Mouse (Mus musculus): Measurements from ENCODE around the gene Igfbp2. TPM values are rescaled to one million over a fixed set of nuclear protein-coding genes. Genes with fewer than 3 reads are reported as not detected.
A peak's percentile ranks its signal among the peaks of the same experiment; 100 is the strongest.

Gene Igfbp2
- 200 and 310 TPM in 2 replicates for polyA plus RNA-seq (2014; fragmentation: Nextera tagmentation; extraction: Ambion mirVana)

DNA sequence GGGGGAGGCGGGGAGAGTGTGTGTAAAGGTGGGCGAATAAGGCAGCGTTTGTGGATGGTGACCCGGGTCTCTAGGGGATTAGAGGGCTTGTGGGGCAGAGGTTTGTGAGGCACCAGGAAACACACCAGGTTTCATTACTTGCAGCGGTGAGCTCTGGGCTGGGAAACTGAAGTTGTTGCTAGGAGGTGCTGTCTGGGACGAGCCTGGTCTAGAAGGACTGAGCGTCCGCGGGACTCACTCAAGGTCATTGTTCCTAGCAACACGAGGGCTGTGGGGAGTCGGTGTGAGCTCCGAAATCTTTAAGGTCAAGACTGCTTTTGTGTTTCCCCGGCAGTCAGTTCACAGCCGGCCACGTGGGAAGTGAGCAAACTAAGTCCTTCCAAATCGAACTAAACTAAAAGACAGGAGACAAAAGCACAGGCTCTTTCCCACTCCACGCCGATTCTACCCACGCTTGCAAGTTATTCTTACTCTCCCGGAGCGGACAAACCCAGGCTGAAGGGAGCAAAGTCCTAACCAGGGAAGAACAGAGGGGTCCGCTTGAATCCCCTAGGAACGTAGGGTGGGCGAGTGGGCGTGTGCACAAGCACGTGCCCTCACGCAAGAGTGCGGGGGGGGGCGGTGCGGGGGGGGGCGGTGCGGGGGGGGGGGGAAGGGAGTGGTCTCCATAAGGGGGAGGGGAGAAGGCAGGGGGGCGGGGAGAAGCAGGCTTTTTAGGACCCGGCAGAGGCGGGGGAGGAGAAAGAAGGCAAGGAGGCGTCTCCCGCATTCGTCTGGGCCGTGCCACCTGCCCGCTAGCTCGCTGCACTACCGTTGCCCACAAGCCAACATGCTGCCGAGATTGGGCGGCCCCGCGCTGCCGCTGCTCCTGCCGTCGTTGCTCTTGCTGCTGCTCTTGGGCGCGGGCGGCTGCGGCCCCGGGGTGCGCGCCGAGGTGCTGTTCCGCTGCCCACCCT, at the start of gene Igfbp2:
Gene Igfbp2, plus strand, starts transcription at position 753 of the 956 bp plus-strand sequence.
- H3K36me3 ChIP-seq (ENCODE audit: control insufficient read depth, insufficient read depth, low read length) = no peaks in the 10 kb centered on the region
- no peaks in the 10 kb centered on the region for H3K9me3 ChIP-seq (ENCODE audit: control insufficient read depth, low read length)
- WGBS = under 1% methylated on average over 47 of the region's 58 CpGs

GRCm38 (mm10) chr1:72778789-72779188, 45.5 kb upstream of the Igfbp2 start:
- Histone ChIP-seq H3K27ac (replicated peaks; ENCODE audit: low read depth, low read length) (no peak overlapping the region), H3K27me3 (ENCODE audit: control insufficient read depth, insufficient read depth, low read length) (no peaks in the 10 kb centered on the region), H3K4me1 (ENCODE audit: control insufficient read depth, insufficient read depth, low read length) (peaks cover 12% of the 10 kb centered on the region; the same call in 1 of the 2 replicates), H3K9me3 (ENCODE audit: control insufficient read depth, low read length) (no peaks in the 10 kb centered on the region), H3K4me2 (ENCODE audit: low read length) (no peak overlapping the region), H3K9ac (replicated peaks; ENCODE audit: low read length) (no peak overlapping the region), H3K4me3 (replicated peaks; ENCODE audit: low read depth, low read length) (no peak overlapping the region), H3K36me3 (ENCODE audit: control insufficient read depth, insufficient read depth, low read length) (no peaks in the 10 kb centered on the region)
- no peak for DNase-seq
- 29% methylated on average over 6 of the region's 6 CpGs for WGBS
- ATAC-seq (ENCODE audit: low FRiP score, low TSS enrichment) = no peak

More for the DNA sequence above, at the start of gene Igfbp2:
- peak within 1 kb of the TSS; percentile 96 for H3K4me2 ChIP-seq (ENCODE audit: low read length)
- peak within 1 kb of the TSS; percentile 78 for H3K4me3 ChIP-seq (replicated peaks; ENCODE audit: low read depth, low read length)
- DNase-seq (peak; percentile 85), ATAC-seq (ENCODE audit: low FRiP score, low TSS enrichment) (peak; percentile 75)
- H3K9ac ChIP-seq (replicated peaks; ENCODE audit: low read length) = peak within 1 kb of the TSS; percentile 85
- H3K27ac ChIP-seq (replicated peaks; ENCODE audit: low read depth, low read length) = peak within 1 kb of the TSS; percentile 88
- 0 out of 2 replicates have a peak, but pooled peaks cover 2% of the 10 kb centered on the region for H3K27me3 ChIP-seq (ENCODE audit: control insufficient read depth, insufficient read depth, low read length)
- H3K4me1 ChIP-seq (ENCODE audit: control insufficient read depth, insufficient read depth, low read length) = peaks cover 23% of the 10 kb centered on the region

DNA sequence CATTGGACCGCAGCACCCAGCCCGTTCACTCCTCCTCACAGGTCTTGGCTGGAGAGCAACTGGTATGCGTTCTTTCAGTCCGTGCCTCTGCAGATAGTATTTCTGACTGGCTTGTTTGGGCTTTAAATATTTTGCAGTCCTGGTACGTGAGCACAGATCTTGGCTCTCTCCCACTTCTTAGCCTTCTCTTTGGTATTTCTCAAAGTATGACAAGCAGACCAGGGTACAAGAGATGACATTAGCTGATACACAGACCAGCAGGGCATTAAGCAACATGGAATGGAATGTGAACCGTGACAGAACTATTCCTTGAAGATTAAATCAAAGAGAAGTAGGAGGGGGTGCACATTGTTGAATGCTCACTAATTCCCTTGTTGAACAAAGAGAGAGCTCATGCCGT, 43.6 kb upstream of the Igfbp2 start:
- Histone ChIP-seq H3K36me3 (ENCODE audit: control insufficient read depth, insufficient read depth, low read length) (no peaks in the 10 kb centered on the region), H3K9ac (replicated peaks; ENCODE audit: low read length) (no peak overlapping the region), H3K9me3 (ENCODE audit: control insufficient read depth, low read length) (no peaks in the 10 kb centered on the region), H3K27me3 (ENCODE audit: control insufficient read depth, insufficient read depth, low read length) (no peaks in the 10 kb centered on the region), H3K4me3 (replicated peaks; ENCODE audit: low read depth, low read length) (no peak overlapping the region), H3K4me2 (ENCODE audit: low read length) (no peak overlapping the region), H3K27ac (replicated peaks; ENCODE audit: low read depth, low read length) (no peak overlapping the region), H3K4me1 (ENCODE audit: control insufficient read depth, insufficient read depth, low read length) (peaks cover 12% of the 10 kb centered on the region; the same call in 1 of the 2 replicates)
- 14% methylated on average over 7 of the region's 7 CpGs for WGBS
- DNase-seq = peak; percentile 41
- no peak for ATAC-seq (ENCODE audit: low FRiP score, low TSS enrichment)

- DNase-seq = no peak
- Histone ChIP-seq H3K27me3 (ENCODE audit: control insufficient read depth, insufficient read depth, low read length) (no peaks in the 10 kb centered on the region), H3K27ac (replicated peaks; ENCODE audit: low read depth, low read length) (no peak overlapping the region), H3K9me3 (ENCODE audit: control insufficient read depth, low read length) (no peaks in the 10 kb centered on the region), H3K4me3 (replicated peaks; ENCODE audit: low read depth, low read length) (no peak overlapping the region), H3K4me2 (ENCODE audit: low read length) (no peak overlapping the region), H3K36me3 (ENCODE audit: control insufficient read depth, insufficient read depth, low read length) (no peaks in the 10 kb centered on the region), H3K9ac (replicated peaks; ENCODE audit: low read length) (no peak overlapping the region), H3K4me1 (ENCODE audit: control insufficient read depth, insufficient read depth, low read length) (peaks cover 12% of the 10 kb centered on the region; the same call in 1 of the 2 replicates)
- WGBS = 80% methylated on average over 2 of the region's 2 CpGs
- ATAC-seq (ENCODE audit: low FRiP score, low TSS enrichment) = no peak
Observed at GRCm38 (mm10) chr1:72783341-72783740, 41.0 kb upstream of the Igfbp2 start.

GRCm38 (mm10) chr1:72784018-72784417, 40.3 kb upstream of the Igfbp2 start:
- Histone ChIP-seq H3K9ac (replicated peaks; ENCODE audit: low read length) (no peak overlapping the region), H3K36me3 (ENCODE audit: control insufficient read depth, insufficient read depth, low read length) (no peaks in the 10 kb centered on the region), H3K27ac (replicated peaks; ENCODE audit: low read depth, low read length) (no peak overlapping the region), H3K9me3 (ENCODE audit: control insufficient read depth, low read length) (no peaks in the 10 kb centered on the region), H3K4me1 (ENCODE audit: control insufficient read depth, insufficient read depth, low read length) (peaks cover 12% of the 10 kb centered on the region; the same call in 1 of the 2 replicates), H3K27me3 (ENCODE audit: control insufficient read depth, insufficient read depth, low read length) (no peaks in the 10 kb centered on the region), H3K4me2 (ENCODE audit: low read length) (no peak overlapping the region), H3K4me3 (replicated peaks; ENCODE audit: low read depth, low read length) (no peak overlapping the region)
- DNase-seq = no peak
- 16% methylated on average over 7 of the region's 7 CpGs for WGBS
- ATAC-seq (ENCODE audit: low FRiP score, low TSS enrichment) = no peak

DNA sequence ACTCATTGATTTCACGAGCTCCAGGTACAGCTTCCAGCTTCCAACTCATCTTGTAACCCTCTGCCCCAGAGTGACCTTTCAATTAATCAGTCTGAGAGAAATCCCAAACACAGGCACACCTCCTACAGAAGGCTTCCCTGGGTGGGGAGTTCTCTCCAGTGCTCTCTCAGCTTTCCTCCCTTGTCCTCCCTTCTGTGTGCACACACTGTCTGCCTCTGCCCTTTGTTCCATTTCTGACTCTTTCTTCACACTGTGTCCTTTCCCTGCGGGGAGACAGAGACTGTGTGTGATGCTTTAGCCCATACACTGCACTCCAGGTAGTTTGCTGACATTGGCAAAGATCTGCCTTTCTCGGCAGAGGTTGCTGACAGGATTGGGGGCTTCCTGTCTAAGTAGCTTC, 33.6 kb upstream of the Igfbp2 start:
- H3K27ac ChIP-seq (replicated peaks; ENCODE audit: low read depth, low read length) = no peak overlapping the region
- DNase-seq (no peak), ATAC-seq (ENCODE audit: low FRiP score, low TSS enrichment) (no peak)
- no peak overlapping the region for H3K9ac ChIP-seq (replicated peaks; ENCODE audit: low read length)
- H3K4me2 ChIP-seq (ENCODE audit: low read length) = no peak overlapping the region
- H3K4me1 ChIP-seq (ENCODE audit: control insufficient read depth, insufficient read depth, low read length) = no peaks in the 10 kb centered on the region
- no peaks in the 10 kb centered on the region for H3K36me3 ChIP-seq (ENCODE audit: control insufficient read depth, insufficient read depth, low read length)
- H3K4me3 ChIP-seq (replicated peaks; ENCODE audit: low read depth, low read length) = no peak overlapping the region
- no peaks in the 10 kb centered on the region for H3K9me3 ChIP-seq (ENCODE audit: control insufficient read depth, low read length)
- WGBS = 43% methylated on average over 3 of the region's 3 CpGs
- no peaks in the 10 kb centered on the region for H3K27me3 ChIP-seq (ENCODE audit: control insufficient read depth, insufficient read depth, low read length)

DNA sequence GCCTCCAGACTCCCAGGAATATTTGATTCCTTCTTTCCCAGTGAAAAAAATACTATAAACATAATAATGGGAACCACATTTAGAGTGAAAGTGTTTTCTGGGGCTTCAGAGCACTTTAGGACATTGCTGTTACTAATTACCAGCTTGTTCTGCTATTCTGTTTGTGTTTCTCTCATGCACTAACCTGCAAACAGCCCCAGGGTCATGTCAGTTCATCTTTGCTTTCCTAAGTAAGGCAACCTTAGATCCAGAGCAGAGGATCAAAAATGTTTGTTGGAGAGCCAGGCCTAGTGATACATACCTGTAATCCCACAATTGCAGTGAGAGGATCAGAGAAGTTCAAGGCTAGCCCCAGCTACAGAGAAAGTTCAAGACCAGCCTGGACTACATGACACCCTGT, 32.6 kb upstream of the Igfbp2 start:
- Histone ChIP-seq H3K9me3 (ENCODE audit: control insufficient read depth, low read length) (no peaks in the 10 kb centered on the region), H3K36me3 (ENCODE audit: control insufficient read depth, insufficient read depth, low read length) (no peaks in the 10 kb centered on the region), H3K4me1 (ENCODE audit: control insufficient read depth, insufficient read depth, low read length) (no peaks in the 10 kb centered on the region), H3K27me3 (ENCODE audit: control insufficient read depth, insufficient read depth, low read length) (no peaks in the 10 kb centered on the region), H3K4me2 (ENCODE audit: low read length) (no peak overlapping the region), H3K9ac (replicated peaks; ENCODE audit: low read length) (no peak overlapping the region), H3K27ac (replicated peaks; ENCODE audit: low read depth, low read length) (no peak overlapping the region), H3K4me3 (replicated peaks; ENCODE audit: low read depth, low read length) (no peak overlapping the region)
- DNase-seq = no peak
- no peak for ATAC-seq (ENCODE audit: low FRiP score, low TSS enrichment)

- Histone ChIP-seq H3K9me3 (ENCODE audit: control insufficient read depth, low read length) (no peaks in the 10 kb centered on the region), H3K27ac (replicated peaks; ENCODE audit: low read depth, low read length) (no peak overlapping the region), H3K4me2 (ENCODE audit: low read length) (no peak overlapping the region), H3K27me3 (ENCODE audit: control insufficient read depth, insufficient read depth, low read length) (no peaks in the 10 kb centered on the region), H3K4me1 (ENCODE audit: control insufficient read depth, insufficient read depth, low read length) (no peaks in the 10 kb centered on the region), H3K9ac (replicated peaks; ENCODE audit: low read length) (no peak overlapping the region), H3K36me3 (ENCODE audit: control insufficient read depth, insufficient read depth, low read length) (no peaks in the 10 kb centered on the region), H3K4me3 (replicated peaks; ENCODE audit: low read depth, low read length) (no peak overlapping the region)
- no peak for DNase-seq
- no peak for ATAC-seq (ENCODE audit: low FRiP score, low TSS enrichment)
- 14% methylated on average over 1 of the region's 1 CpGs for WGBS
Observed at GRCm38 (mm10) chr1:72792262-72792661, 32.0 kb upstream of the Igfbp2 start.

DNA sequence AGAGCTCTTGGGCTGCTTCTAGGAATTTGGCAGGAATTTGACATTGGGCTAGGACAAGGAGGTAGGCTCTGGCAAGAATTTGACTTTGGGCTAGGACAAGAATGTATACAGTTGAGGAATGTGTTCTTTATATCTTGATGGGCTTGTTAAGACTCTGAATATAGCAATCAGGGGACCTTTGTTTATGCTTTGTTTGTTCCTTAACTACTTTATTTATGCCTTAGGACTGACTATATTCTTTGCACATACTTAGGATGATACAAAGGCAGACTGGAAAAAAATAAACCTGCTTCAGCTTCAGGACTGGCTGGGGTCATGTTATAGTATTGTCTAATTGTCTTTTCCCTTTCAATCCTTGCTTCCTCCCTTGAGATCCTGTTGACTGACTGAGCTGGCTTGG, 31.1 kb upstream of the Igfbp2 start:
- DNase-seq (no peak), ATAC-seq (ENCODE audit: low FRiP score, low TSS enrichment) (no peak)
- no peaks in the 10 kb centered on the region for H3K36me3 ChIP-seq (ENCODE audit: control insufficient read depth, insufficient read depth, low read length)
- H3K27me3 ChIP-seq (ENCODE audit: control insufficient read depth, insufficient read depth, low read length) = no peaks in the 10 kb centered on the region
- H3K4me3 ChIP-seq (replicated peaks; ENCODE audit: low read depth, low read length) = no peak overlapping the region
- H3K27ac ChIP-seq (replicated peaks; ENCODE audit: low read depth, low read length) = no peak overlapping the region
- H3K9me3 ChIP-seq (ENCODE audit: control insufficient read depth, low read length) = no peaks in the 10 kb centered on the region
- no peak overlapping the region for H3K4me2 ChIP-seq (ENCODE audit: low read length)
- no peaks in the 10 kb centered on the region for H3K4me1 ChIP-seq (ENCODE audit: control insufficient read depth, insufficient read depth, low read length)
- no peak overlapping the region for H3K9ac ChIP-seq (replicated peaks; ENCODE audit: low read length)
